Mouse (Mus musculus) cerebellum, postnatal 25 days (tissue): ENCODE data around the gene Nuak1.
"Not testable (repeated sequence)": the region's sequence is repeated elsewhere in the genome, so short reads cannot be mapped to it uniquely, and the experiment has no call there.

ENCODE experiments used
- DNase-seq, 2 experiments: peaks; one replicate each; pipeline ENCODE4 v3.0.0; 2021; ENCODE audit warnings: mixed read lengths in 2 of 2

The Nuak1 gene

DNA sequence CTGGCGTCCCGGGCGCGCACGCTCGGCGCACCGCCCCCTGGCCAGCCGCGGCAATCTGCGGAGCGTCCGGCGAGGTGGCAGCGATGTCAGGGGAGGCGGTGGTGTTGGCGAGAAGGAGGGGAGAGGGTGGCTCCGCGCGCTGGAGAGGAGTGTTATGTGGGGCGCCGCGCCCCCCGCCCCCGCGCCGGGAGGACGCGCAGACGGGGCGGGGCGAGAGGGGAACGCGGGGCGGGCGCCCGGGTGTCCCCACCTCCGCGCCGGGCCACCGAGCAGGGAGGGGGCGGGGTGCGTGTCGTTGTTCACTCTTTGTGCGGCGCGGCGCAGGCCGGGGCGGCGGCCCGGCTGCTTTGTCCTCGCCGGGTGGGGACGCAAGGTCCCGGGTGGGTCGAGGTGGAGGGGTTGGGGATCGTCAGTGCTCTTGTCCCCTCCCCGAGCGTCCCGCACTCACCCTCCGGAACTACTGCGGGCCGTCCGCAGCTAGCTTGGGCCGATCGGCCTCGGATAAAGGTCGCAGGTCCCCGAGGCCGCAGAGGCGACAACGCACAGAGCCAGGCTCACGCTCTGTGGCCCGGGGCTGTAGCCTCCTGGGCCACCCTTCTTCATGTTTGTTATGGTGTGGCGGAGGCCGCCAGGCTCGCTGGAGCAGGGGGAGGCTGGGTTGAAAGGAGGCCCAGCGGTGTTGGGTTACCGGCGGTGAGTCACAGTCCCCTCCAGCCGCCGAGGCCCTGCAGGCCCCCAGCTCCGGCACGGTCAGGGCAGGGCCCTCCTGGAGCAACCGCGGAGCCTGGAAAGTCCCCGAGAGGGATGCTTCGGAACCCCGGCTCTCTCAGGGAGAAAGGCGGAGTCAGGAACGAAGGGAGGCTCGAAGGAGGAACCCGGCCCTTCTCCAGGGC is at the start of gene Nuak1:
Gene Nuak1 (minus strand): TSS at position 57 of the 893 bp plus-strand sequence.
- peak; percentile 94 to 97 for DNase-seq

DNA sequence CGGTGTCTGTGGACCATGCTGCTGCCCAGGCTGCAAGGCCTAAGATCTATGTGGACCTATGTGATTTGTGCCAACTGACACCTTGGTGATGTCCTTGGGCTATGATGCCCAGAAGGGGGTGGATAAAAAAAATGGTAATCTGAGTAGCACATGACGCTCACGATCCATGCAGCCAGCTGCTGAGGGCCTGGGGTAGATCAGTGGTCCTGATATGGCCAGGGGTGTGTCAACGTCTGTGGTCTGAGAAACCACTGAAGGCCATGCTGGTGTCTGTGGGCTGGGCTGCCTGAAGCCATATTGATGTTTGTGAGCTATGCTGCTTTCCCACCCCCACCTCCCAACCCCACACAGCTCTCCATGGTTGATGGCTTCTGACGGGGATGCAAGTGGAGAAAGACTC is 49.7 kb upstream of the Nuak1 start:
- DNase-seq: no peak

DNA sequence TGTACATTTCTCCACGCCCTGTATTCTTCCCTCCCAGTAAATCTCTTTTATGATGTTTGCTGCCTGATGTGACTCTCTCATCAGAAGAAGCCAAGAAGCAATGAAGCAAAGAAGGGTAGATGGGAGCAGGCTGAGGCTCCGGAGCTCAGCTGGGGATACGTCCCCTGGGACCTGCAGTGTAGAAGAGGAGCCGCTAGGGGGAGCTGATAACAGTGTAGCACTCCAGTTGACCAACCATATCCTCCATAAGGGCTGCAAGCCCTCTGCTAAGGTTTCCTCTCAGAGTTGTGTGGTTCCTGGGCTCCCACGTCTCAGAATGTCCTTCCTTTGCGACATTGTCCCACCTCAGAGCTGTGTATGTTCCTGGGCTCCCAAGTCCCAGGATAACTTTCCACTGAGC is 47.9 kb upstream of the Nuak1 start:
- peak; percentile 35 to 58 for DNase-seq

DNA sequence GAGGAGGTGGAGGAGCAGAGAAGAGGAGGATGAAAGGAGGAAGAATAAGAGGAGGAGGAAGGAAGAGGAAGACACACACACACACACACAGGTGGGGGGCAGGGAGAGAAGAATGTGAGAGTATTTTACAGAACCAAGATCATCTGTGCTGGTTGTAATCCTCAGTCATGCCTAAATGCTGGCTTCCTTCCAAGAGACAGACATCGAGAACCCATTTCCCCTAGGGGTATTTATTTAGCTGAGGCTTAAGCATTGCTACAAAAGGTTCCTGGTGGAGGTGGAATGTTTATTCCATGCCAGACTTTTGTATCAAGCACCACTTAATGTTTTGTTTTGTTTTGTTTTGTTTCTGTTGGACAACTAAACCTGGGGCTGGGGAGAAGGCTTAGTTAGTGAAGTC is 44.3 kb upstream of the Nuak1 start:
- no peak for DNase-seq

DNA sequence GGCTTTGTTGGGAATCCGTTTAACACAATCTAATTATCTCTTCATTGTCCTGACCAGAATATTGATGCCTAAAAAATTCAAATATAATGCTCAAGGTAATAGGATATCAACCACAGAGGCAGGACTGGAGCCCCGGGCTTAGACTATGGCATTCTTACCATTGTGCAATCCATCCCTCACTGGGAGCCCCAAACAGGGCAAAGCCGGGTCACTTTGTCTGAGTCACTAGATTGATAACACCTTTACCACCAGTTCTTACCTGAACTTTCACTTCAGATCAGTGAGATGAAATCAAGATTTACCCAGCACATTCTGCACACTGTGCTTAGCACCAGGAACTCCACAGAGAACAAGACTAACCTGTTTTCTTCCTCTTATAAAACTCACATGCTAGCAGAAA is 43.2 kb upstream of the Nuak1 start:
- DNase-seq: no peak

DNA sequence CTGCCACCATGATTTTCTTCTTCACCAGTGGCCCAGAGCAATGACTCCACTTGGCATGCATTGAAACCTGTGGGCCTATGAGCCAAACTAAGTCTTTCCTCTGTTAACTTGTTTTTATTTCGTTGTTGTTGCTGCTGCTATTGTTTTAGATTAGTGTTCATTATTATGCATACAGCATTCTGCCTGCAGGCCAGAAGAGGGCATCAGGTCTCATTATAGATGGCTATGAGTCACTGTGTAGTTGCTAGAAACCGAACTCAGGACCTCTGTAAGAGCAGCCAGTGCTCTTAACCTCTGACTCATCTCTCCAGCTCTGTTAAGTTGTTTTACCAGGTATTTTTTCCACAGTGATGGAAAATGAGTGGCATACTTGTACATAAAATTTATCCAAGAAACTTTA is 42.7 kb upstream of the Nuak1 start:
- DNase-seq: no peak

DNA sequence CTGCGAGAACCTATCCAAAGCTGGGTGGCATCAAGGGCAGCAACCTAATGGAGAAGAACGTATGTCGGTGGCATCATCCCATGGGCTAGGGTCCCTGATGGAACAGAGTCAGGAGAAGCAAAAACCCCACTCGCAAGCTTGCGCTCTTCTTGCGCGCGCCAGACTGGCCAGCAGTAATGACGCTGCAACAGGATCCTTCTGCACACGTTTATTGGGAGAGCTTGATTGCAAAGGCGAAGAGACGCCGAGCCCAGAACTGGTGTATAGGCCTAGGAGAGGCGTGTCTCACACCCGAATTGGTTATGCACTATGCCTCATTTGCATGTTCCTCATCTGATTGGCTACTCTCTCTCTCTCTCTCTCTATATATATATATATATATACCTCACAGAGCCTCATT is 42.0 kb upstream of the Nuak1 start:
- not testable (repeated sequence) for DNase-seq

DNA sequence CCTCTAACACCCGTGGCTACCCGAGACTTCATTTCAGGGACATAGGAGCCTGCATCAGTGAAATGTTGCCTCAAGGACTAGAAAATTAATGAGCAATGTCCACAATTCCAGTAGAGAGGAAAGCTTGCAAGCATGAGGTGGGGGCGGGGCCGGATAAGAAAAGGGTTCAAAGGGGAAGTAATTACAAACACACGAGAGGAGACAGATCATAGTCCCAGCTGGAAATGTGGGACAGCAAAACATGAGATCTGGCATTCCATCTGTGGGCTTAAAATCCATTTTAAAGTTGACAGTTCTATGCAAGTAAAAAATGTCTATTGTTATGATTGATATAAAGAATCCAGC is 40.9 kb upstream of the Nuak1 start:
- no peak for DNase-seq

DNA sequence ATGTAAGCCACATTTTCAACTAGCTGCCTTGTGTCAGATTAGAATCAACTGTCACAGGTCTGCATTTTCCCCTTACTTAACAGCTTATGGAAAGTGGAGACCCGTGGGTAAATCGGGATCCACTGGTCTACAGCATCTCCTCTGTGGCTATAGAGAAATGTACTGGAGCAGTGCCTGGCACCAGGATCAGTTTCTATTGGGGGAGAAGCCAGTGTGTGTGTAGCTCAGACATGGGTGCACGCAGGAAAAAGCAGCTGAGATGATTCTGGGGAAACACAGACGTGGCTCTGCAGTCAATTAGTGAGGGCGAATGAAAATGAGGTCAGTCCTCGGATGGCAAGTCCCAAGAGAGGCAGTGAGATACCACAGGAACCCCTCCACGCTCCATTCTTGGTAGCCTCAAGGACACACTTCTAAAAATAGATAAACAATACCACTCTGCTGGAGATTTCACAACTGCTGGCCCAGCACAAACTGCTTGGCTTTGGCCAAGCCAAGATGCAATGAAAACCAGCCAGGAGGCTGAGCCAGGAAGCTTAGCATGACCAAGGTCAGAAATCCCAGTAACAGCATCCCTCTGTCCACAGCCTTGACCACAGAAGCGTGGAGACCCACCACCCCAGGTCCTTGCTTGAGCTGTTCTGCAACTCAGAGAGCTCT is 40.4 kb upstream of the Nuak1 start:
- peak; percentile 16 to 27 for DNase-seq

DNA sequence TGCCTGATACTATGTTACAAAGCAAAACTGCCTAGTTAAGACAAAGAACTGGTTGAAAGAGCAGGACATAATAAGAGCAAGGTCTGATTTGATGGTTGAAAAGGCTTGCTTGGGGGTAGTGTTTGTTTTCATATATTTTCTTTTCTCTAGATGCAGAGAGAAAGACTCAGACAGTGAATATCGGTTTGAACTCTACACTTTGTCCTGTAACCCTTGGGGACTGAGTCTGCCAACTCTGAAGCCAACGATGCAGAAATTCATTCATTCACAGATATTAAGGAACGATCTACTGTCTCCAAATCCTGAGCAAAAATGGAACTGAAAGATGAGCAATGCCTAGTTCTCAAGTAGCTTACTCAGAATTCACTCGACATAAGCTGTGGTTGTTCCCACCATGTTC is 39.7 kb upstream of the Nuak1 start:
- DNase-seq: no peak

DNA sequence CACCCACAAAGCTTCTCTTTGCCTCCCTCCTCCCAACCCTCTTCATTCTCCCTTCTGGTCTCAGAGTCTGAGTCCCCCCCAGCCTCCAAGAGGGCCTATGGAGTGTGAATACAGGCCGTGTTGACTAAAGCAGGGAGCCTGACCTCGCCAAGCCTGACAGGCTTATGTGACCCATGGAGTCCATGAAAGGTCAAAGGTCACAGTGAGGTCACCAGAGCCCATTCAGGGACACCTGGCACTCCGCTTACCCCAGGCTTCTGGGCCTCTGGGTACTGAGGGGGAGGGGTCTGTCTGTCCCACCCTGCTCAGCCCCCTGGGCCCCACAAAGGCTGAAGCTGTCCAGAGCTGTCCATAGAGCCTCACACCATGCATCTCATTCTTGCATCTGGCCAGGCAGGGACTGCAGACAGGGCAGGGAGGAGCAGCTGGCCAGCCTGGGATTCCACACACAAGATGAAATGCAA is 37.2 kb upstream of the Nuak1 start:
- DNase-seq: no peak

DNA sequence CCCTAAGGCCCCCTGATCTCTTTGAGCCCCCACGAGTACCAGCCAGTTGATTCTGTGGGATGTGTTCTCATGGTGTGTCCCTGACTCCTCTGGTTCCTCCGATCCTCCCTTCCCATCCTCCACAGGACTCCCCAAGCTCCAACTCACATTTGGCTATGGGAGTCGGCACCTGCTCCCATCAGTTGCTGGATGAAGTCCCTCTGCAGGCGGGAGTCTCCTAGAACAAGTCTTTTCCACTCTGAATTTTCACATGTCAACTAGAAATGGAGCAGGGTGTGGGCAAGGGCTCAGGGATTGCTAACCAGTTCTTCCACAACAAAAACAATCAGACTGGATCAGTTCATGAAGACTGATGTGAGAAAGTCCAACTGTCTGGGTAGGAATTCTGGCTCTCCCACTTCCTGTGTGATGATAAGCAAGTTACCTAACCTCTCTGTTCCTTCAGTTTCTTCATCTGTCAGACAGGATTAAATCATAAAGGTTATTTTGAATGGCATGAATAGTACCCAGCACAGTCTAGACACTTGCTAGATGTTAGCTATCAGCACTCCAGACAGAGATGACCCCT is 36.7 kb upstream of the Nuak1 start:
- no peak for DNase-seq

DNA sequence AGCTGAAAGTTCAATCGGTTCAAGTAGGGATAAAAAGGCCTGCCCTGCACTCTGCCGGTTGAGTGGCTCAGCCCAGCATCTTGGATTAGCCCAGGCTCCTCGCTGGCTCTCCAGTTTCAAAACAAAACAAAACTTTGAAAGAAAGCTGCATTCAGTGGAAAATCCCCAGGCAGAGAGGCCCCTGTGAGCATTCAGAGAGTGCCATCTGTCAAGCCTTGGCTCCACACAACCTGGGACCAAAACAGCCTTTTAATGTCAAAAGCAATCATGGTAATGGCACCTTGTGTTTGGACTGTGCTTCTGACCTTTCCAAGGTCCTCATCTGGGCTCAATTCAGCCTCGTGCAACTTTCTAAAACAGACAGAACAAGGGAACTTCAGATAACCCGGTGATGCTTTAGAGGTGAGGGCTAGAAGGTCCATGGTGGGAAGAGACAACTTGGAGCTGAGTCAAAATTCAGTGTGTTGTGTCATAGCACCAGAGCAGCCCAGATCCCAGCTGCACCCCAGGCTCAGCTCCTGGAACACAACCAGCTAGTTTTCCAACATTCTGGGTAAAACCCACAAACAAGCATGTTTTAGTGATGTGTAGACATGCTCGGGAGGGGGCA is 27.3 kb upstream of the Nuak1 start:
- DNase-seq: peak; percentile 38 to 47

DNA sequence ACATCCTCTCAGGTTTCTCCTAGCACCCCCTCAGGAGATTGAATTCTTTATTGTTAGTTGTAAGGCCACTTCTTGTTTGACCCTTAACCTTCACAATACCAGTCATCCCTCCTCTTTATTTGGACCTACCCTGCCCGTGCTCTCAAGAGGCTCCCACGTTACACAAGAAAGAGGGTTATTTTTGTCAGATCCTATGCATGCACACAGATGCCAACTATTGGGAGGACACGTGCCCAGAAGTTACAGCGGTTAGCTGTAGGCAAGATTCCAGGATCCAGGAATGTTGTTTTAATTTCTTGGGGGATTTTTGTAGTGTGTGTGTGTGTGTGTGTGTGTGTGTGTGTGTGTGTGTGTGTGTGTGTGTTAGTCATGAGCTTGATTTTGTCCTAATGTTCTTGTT is 25.1 kb upstream of the Nuak1 start:
- DNase-seq: no peak

DNA sequence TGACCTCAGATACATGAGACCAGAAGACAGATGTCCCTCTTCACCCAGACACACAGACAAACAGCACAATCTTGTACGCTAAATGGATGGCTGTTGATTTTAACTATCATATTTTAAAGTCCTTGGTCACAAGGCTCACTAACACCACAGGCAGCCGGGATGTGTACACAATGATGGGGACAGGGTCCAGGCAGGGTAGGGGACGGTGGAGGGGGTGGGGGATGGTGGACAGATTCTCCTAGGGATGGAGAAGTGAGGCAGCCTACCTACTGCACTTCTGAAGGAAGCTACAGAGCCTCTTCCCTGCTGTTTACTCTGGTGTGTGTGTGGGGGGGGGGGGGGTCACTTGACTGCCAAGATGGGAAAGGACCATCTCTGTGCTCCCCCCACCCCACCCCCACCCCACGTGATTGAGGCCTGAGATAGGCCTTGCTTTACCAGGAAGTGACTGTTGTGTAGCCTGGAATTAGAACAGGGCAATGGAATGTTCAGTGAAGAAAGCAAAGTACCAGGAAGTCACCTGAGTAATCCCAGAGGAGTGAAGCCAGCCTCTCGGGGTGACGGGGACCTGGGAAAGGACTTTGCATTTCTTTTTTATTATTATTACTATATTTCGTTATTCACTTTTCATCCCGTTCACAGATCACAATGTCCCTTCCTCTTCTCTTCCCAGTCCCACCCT is 20.2 kb upstream of the Nuak1 start:
- no peak for DNase-seq

DNA sequence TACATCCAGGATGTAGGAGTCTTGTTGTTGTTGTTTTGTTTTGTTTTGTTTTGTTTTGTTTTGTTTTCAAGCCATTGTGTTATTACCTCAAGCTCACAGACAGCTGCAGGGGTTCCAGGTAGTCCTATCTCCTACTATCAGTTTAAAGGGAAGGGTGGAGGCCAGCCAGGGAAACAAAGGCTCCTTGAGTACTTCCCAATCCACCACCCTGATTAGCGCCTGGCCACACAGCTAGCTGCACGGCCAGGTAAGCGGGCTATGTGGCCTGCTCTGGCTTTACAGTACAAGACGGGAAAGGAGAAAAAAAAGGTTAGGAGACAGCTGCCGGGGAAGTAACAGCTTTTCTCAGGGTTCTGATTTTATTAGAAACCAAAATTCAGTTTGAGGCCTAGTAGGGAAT is 17.7 kb upstream of the Nuak1 start:
- no peak for DNase-seq

DNA sequence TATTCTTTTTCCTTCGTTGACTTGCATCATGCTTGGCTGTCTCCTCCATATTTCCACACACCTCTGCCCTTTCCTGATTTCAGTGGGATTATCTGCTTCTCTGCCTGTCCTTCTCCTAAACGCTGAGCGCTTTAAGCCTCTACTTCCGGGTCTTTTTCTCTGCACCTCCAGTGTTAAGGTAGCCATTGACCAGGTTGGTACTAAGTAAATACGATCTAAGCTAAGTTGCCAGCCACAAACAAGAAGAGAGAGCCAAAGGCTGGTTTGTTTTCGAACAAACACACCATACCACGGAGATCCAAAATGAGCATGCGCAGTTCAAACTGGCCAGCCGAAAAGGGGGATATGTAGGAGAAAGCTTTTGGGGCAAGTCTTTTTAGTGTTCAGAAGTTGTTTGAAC is 17.1 kb upstream of the Nuak1 start:
- DNase-seq: no peak

DNA sequence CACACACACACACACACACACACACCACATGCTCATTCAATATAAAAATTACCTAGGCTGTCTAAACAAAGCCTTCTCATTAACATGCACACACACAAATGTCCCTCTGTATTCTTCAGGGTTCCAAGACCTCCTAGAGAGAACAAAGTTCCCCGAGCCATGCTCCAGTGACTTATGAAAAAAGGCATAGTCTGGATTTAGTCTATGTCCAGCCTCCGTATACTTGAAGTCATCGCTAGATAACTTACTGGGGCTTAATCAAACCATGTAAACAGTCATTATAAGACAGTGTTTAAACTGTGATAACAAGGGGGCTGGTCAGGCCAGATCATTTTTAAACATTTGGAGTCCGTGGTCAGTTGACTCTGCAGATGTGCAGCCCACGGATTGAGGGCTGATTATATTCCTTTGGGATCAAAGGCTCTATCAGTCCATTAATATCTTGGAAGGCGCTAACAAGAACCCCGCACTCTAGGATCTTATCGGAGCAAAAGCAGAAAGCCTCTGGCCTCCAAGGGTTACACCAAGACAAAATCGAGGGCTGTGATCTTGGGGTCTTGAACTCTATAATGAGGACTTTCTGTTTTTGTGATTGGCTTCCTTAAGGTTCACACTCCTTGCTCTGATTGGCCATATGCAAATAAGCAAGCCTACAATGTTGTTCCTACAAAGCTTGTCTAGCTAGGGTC is 16.4 kb upstream of the Nuak1 start:
- no peak for DNase-seq

DNA sequence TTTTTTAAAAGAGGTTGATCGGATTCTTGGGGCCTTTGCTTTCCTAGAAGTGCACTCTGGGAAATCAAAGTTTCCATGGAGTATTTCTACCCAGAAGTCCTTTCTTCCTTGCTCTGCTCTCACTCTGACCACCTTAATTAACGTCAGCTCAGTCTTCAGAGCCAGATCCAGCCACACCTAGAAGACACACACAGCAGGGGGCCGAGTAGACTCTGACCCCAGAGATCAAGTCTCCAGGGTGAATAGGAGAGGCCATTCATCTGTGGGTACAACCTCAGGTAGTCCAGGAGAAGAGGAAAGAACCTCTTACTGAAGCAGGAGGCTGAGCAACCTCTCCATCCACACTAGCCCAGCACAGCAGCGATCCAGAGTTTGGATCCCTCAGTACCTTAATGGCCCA is 11.5 kb upstream of the Nuak1 start:
- no peak for DNase-seq

DNA sequence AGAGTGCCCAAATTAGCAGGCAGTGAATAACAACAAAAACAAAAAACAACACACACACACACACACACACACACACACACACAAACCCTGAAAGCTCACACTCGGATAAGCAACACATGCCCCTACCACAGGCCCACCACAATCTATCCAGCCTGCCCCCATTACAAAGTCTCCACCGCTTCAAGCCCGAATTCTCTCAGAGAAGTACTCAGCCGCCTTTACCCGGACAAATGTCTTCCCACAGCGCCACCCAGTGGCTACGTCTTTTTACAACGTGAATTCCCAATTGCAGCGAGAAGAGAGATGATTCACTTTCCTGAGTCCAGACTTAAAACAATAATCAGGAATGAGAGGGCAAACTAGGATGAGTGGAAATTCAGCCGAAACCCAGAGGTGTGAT is 10.3 kb upstream of the Nuak1 start:
- DNase-seq: peak; percentile 90 to 94

DNA sequence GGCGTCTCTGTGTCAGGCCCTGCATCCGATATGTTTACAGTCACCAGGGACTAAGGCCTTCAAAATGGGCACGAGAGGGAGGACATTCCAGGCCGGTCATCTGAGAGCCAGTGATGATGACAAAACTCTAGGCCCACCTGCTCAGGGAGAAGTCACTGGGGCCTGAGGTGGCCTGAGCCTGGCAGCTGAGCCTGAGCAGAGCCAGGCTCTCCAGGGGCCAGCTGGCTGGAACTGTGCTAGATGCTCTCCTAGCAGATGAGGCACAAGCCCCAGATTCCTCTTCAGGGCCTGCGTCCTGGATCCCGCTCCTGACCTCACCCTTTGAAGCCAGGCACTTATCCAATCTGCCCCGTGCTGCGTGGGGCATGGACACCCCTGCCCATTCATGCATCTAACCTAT is 9.3 kb upstream of the Nuak1 start:
- DNase-seq: no peak

DNA sequence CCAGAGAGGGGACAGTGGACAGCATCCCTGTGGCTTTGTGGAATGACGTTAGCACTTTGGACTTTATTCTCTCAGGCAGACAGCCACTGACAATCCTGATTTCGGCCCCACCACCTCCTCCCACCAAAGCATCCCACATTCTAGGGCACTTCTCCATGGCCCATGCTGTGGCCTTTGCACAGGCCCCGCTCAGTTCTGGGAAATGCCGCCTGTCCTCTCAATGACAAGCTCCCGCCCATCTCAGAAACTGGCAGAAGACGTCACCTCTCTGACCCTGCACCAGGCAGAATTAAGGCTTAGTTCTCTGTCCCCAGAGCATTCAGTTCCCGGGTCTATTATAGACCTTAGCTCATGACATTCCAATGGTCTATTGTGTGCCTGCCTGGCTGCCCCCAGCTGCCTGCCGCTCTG is 7.0 kb upstream of the Nuak1 start:
- no peak for DNase-seq
